Mouse (Mus musculus) midbrain, embryonic 10.5 days (tissue): ENCODE data around the gene Pex10. TPM values are rescaled to one million over a fixed set of nuclear protein-coding genes. Genes with fewer than 3 reads are reported as not detected.
A peak's percentile ranks its signal among the peaks of the same experiment; 100 is the strongest.
"Not testable (repeated sequence)": the region's sequence is repeated elsewhere in the genome, so short reads cannot be mapped to it uniquely, and the experiment has no call there.

ENCODE experiments used
- DNase-seq: peaks from one replicate; pipeline ENCODE4 v3.0.0-alpha.2; 2017; ENCODE audit warnings: low spot score
- H3K27ac ChIP-seq: fragments of 300-500 bp; sonication (generic); replicated peaks from 2 replicates; pipeline ENCODE4 v1.5.1; 2016; ENCODE audit warnings: mild to moderate bottlenecking
- H3K27me3 ChIP-seq: fragments of 300-500 bp; sonication (generic); 2 replicates; pipeline ENCODE4 v1.6.1; 2016; ENCODE audit warnings: low read depth, mild to moderate bottlenecking; ENCODE audit not compliant: poor library complexity, severe bottlenecking
- H3K36me3 ChIP-seq: fragments of 300-500 bp; sonication (generic); 2 replicates; pipeline ENCODE4 v1.6.1; 2016; ENCODE audit warnings: mild to moderate bottlenecking, moderate library complexity
- H3K4me1 ChIP-seq: fragments of 300-500 bp; sonication (generic); 2 replicates; pipeline ENCODE4 v1.6.1; 2016
- H3K4me3 ChIP-seq: fragments of 300-500 bp; sonication (generic); 2 replicates; pipeline ENCODE4 v1.5.1; 2016; ENCODE audit warnings: mild to moderate bottlenecking, moderate library complexity
- H3K9me3 ChIP-seq: fragments of 300-500 bp; sonication (generic); replicated peaks from 2 replicates; pipeline ENCODE4 v1.6.1; 2016; ENCODE audit warnings: mild to moderate bottlenecking
- WGBS: fragments of 180-500 bp; shearing (Covaris S2); methylation state at CpG from one replicate; pipeline ENCODE4 v1.1.7; 2016; 5-methylcytosine and 5-hydroxymethylcytosine counted together
- polyA plus RNA-seq: library from polyadenylated mRNA; unstranded; fragments of >200 nt; fragmentation: Nextera tagmentation; extraction: Ambion mirVana; gene quantifications from 2 replicates; pipeline ENCODE4 v1.2.1, GENCODE M21; 2016

Gene Pex10
- polyA plus RNA-seq, 1 experiment from 2014 or later = 21.1 TPM

DNA sequence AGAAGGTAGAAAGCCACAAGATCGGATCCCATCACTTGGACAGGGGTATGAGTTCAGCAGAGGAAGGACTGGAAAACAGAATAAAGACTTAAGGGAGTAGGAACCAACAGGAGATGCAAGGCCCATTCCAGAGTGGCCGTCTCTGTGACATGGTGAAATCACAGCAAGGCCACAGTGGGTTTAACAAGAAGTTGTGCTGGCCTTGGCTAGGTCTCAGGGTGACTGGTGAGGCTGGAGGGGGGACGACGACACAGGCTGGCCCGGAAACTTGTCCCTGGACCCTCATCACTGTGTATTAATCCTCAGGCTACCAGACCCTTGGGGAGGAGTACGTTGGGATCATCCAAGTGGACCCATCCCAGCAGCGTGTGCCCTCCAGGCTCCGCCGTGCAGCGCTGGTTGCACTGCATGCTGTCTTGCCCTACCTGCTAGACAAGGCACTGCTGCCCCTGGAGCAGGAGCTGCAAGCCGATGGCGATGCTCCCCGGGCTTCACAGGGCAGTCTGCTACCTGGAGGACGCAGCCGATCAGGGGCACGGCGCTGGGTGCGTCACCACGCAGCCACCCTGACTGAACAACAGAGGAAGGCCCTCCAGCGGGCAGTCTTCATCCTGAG, 1.6 kb downstream of the Pex10 start:
- Histone ChIP-seq H3K9me3 (no peaks in the 10 kb centered on the region), H3K4me3 (peak overlapping the region; percentile 82), H3K4me1 (peaks cover 33% of the 10 kb centered on the region), H3K27ac (no peak overlapping the region), H3K27me3 (no peaks in the 10 kb centered on the region), H3K36me3 (peaks cover 54% of the 10 kb centered on the region)
- no peak for DNase-seq
- WGBS = 95% methylated on average over 20 of the region's 20 CpGs

GRCm38 (mm10) chr4:155069191-155069590, 2.4 kb downstream of the Pex10 start:
- no peak for DNase-seq
- no peak overlapping the region; the same call in 1 of the 2 replicates for H3K4me3 ChIP-seq
- no peaks in the 10 kb centered on the region for H3K27me3 ChIP-seq
- 91% methylated on average over 6 of the region's 6 CpGs for WGBS
- H3K9me3 ChIP-seq = no peaks in the 10 kb centered on the region
- H3K36me3 ChIP-seq = peaks cover 62% of the 10 kb centered on the region
- no peak overlapping the region for H3K27ac ChIP-seq
- peaks cover 33% of the 10 kb centered on the region for H3K4me1 ChIP-seq

DNA sequence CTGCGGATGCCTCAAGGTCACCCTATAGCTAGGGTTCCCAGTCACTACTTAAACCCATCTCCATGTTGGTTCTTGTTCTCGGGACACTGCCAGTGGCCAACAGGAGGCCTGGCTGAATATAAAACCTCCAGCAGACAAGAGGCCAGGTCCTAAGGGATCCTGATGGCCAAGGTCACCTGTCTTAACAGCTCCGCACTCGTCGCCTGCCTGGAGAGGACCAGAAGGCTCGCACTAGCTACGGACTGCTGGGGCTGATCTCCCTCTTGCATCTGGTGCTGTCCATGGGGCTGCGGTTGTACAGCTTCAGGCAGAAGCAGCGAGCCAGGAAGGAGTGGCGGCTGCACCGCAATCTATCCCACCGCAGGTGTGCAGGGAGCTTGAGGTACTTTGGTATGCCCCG, 3.4 kb downstream of the Pex10 start:
- WGBS = 94% methylated on average over 13 of the region's 13 CpGs
- peaks cover 33% of the 10 kb centered on the region for H3K4me1 ChIP-seq
- no peaks in the 10 kb centered on the region for H3K9me3 ChIP-seq
- no peak for DNase-seq
- peaks cover 72% of the 10 kb centered on the region for H3K36me3 ChIP-seq
- no peak overlapping the region for H3K27ac ChIP-seq
- no peak overlapping the region for H3K4me3 ChIP-seq
- no peaks in the 10 kb centered on the region for H3K27me3 ChIP-seq

DNA sequence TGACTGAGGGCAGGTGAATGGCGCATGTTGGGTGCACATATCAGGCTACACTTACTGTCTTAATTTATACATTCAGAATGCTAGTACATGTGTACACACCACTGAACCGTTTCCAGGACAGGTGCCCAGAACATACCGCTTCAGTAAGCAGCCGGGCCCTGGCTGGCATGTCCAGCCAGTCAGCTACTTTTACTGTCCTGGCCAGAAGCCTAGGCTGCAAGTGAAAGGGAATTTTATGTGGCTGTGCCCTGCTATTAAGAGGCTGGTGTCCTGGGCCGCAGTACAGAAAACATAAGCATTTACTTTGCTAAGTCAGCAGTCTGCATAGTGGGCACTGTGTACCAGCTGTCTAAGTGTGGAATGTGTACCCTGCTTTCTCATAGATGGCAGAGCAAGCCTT, 4.1 kb downstream of the Pex10 start:
- Histone ChIP-seq H3K36me3 (peaks cover 79% of the 10 kb centered on the region), H3K27ac (no peak overlapping the region), H3K9me3 (no peaks in the 10 kb centered on the region), H3K4me1 (peaks cover 29% of the 10 kb centered on the region), H3K27me3 (no peaks in the 10 kb centered on the region), H3K4me3 (no peak overlapping the region)
- DNase-seq = no peak
- 92% methylated on average over 5 of the region's 5 CpGs for WGBS

- no peaks in the 10 kb centered on the region for H3K27me3 ChIP-seq
- no peak overlapping the region for H3K27ac ChIP-seq
- no peaks in the 10 kb centered on the region for H3K9me3 ChIP-seq
- H3K36me3 ChIP-seq = peaks cover 98% of the 10 kb centered on the region
- H3K4me1 ChIP-seq = no peaks in the 10 kb centered on the region
- DNase-seq = no peak
- no peak overlapping the region for H3K4me3 ChIP-seq
- 91% methylated on average over 9 of the region's 9 CpGs for WGBS
These were observed 7.6 kb downstream of the Pex10 start for GRCm38 (mm10) chr4:155074418-155074817.

- Histone ChIP-seq H3K4me1 (no peaks in the 10 kb centered on the region), H3K27me3 (no peaks in the 10 kb centered on the region), H3K36me3 (peaks cover 98% of the 10 kb centered on the region), H3K4me3 (no peak overlapping the region), H3K9me3 (no peaks in the 10 kb centered on the region), H3K27ac (no peak overlapping the region)
- 92% methylated on average over 9 of the region's 9 CpGs for WGBS
- DNase-seq = no peak
These were observed 8.3 kb downstream of the Pex10 start for GRCm38 (mm10) chr4:155075137-155075536.

DNA sequence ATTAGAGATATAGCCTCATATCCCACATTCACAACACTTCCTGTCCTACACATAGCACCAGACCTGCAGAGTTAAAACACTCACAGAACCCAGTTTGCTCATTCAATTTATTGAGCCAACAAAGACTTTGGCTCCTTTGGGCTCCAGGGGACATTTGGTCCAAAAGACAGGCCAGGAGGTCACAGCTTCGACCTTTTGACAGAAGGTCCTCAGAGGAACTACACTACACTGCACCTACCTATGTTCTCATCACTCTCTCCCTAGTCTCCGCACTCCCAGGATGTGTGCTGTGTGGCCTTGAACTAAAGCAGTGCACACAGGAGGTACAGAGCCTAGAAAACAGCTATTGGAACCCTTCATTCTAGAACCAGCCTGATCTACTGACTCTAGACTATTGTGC, 9.0 kb downstream of the Pex10 start:
- Histone ChIP-seq H3K36me3 (peaks cover 97% of the 10 kb centered on the region), H3K27me3 (no peaks in the 10 kb centered on the region), H3K4me3 (no peak overlapping the region), H3K27ac (no peak overlapping the region), H3K9me3 (no peaks in the 10 kb centered on the region), H3K4me1 (no peaks in the 10 kb centered on the region)
- no peak for DNase-seq
- WGBS = 93% methylated on average over 2 of the region's 2 CpGs

GRCm38 (mm10) chr4:155076677-155077076, 9.9 kb downstream of the Pex10 start:
- no peak overlapping the region for H3K4me3 ChIP-seq
- no peaks in the 10 kb centered on the region for H3K27me3 ChIP-seq
- no peaks in the 10 kb centered on the region for H3K9me3 ChIP-seq
- no peaks in the 10 kb centered on the region for H3K4me1 ChIP-seq
- no peak for DNase-seq
- H3K36me3 ChIP-seq = peaks cover 96% of the 10 kb centered on the region
- no peak overlapping the region for H3K27ac ChIP-seq
- WGBS = 91% methylated on average over 9 of the region's 9 CpGs

GRCm38 (mm10) chr4:155078808-155079207, 12.0 kb downstream of the Pex10 start:
- not testable (repeated sequence) for H3K4me3 ChIP-seq, H3K9me3 ChIP-seq, H3K4me1 ChIP-seq, H3K27me3 ChIP-seq, DNase-seq, H3K27ac ChIP-seq
- peaks cover 96% of the 10 kb centered on the region for H3K36me3 ChIP-seq
- WGBS = 95% methylated on average over 10 of the region's 10 CpGs

DNA sequence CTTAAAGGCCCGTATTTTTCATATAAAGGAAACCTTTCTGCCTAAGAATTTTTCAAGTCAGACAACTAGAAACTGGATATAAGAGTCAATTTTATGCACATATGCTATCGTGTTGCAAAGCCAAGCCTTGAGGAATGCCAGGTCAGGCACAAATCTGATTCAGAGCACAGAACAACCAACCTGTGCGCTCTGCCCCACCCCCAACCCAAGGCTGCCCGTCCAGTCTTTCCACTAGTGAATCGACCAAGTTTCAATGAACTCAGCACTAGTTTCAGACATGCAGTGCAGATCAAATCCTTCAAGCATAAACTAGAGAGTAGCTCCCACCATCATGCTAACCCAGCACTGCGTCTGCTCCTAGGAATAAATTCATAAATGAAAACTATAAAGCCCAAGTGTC, 12.8 kb downstream of the Pex10 start:
- peaks cover 11% of the 10 kb centered on the region for H3K4me1 ChIP-seq
- peaks cover 96% of the 10 kb centered on the region for H3K36me3 ChIP-seq
- H3K27ac ChIP-seq = no peak overlapping the region
- H3K27me3 ChIP-seq = no peaks in the 10 kb centered on the region
- no peak overlapping the region for H3K4me3 ChIP-seq
- WGBS = 94% methylated on average over 6 of the region's 6 CpGs
- no peak for DNase-seq
- no peaks in the 10 kb centered on the region for H3K9me3 ChIP-seq

DNA sequence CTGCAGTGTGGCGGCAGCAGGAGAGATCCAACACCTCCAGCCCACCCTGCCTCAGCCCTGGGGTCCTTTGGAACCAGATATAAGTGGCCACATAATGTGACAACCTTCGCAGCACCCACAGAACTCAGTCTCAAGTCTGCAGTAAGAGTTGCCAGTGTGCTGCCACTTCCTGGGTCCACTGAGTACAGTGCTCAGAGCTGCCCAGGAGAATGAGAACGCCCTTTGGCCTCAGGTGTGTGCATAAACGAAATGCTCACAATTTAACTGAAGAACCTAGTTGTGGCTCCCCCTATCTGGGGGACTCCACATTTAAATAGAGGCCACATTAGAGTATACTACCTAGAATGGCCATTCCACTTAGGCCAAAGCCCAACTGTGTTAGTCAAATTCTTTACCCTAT, 16.7 kb downstream of the Pex10 start:
- H3K36me3 ChIP-seq = peaks cover 58% of the 10 kb centered on the region
- WGBS = 91% methylated on average over 4 of the region's 4 CpGs
- no peak for DNase-seq

DNA sequence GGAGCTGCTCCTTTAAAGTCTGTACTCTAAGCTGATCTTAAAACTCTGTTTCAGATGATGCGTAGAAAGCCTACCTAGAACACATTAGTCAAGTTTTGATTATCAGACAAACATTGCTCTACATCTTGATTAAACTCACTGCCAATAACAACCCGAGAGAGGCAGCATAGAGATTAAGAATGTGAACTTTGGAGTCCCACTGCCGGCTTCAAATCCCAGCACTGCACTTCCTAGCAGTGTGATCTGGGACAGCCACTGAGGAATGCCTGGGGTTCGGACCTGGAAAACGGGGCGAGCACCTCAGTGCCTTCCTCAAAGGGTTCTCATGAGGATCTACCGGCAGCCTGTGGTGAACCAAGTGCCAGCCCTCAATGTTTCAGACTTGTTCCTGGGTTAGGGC, 17.5 kb downstream of the Pex10 start:
- no peak for DNase-seq
- Histone ChIP-seq H3K27me3 (no peaks in the 10 kb centered on the region), H3K4me3 (peak overlapping the region; percentile 82), H3K4me1 (peaks cover 34% of the 10 kb centered on the region), H3K27ac (no peak overlapping the region), H3K36me3 (peaks cover 57% of the 10 kb centered on the region), H3K9me3 (no peaks in the 10 kb centered on the region)
- 97% methylated on average over 7 of the region's 7 CpGs for WGBS

More for the DNA sequence above, 16.7 kb downstream of the Pex10 start:
- no peaks in the 10 kb centered on the region for H3K27me3 ChIP-seq
- H3K4me1 ChIP-seq = peaks cover 34% of the 10 kb centered on the region
- no peak overlapping the region for H3K27ac ChIP-seq
- no peak overlapping the region for H3K4me3 ChIP-seq
- H3K9me3 ChIP-seq = no peaks in the 10 kb centered on the region

GRCm38 (mm10) chr4:155085206-155086107, 18.6 kb downstream of the Pex10 start:
- peaks cover 34% of the 10 kb centered on the region for H3K4me1 ChIP-seq
- DNase-seq = no peak
- H3K9me3 ChIP-seq = no peaks in the 10 kb centered on the region
- H3K4me3 ChIP-seq = peak overlapping the region; percentile 82
- H3K27ac ChIP-seq = peak overlapping the region; percentile 91
- WGBS = 7% methylated on average over 34 of the region's 35 CpGs
- no peaks in the 10 kb centered on the region for H3K27me3 ChIP-seq
- peaks cover 49% of the 10 kb centered on the region for H3K36me3 ChIP-seq
